Mouse (Mus musculus) macrophage (primary cell): ENCODE measurements at regions not wholly inside any gene's neighbourhood (a gene's known extent, or its start where the extent isn't known, plus 50 kb on each side); places are given as distances from the start of the nearest gene placed in this dataset.

Experiments used
- H3K27ac ChIP-seq: fragments of 350-480 bp; formaldehyde crosslinking; 2 replicates; pipeline ENCODE4 v1.9.0; 2021
- H3K36me3 ChIP-seq: fragments of 350-480 bp; formaldehyde crosslinking; 2 replicates; pipeline ENCODE4 v1.9.0; 2021; ENCODE audit errors: inconsistent target
- H3K4me3 ChIP-seq: fragments of 350-480 bp; formaldehyde crosslinking; 2 replicates; pipeline ENCODE4 v1.9.0; 2021; ENCODE audit errors: inconsistent target
- H3K79me2 ChIP-seq: fragments of 350-480 bp; formaldehyde crosslinking; 2 replicates; pipeline ENCODE4 v1.9.0; 2021; ENCODE audit errors: inconsistent target
- WGBS: methylation state at CpG from one replicate; pipeline ENCODE4 v1.1.7; 2026; ENCODE audit warnings: inconsistent platforms; ENCODE audit not compliant: missing documents; 5-methylcytosine and 5-hydroxymethylcytosine counted together

DNA sequence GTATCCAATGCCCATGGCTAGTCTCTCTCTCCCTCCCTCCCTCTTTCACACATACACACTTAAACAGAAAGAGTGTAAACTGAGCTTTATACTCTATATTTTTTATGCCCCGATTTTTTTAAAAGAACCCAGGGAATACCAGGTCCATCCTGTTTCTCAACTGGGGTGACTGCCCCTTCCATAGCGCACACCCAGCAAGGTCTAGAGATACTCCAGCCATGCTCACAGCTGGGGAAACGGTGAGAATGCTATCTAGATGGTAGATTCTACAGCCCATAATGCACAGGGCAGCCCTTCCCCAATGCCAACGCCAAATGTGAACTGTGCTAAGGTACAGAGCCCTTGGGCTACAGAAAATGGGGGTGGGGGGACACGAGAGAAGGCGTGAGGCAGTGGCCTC, 51.2 kb upstream of the Tln2 start:
- Histone ChIP-seq H3K36me3 (no peaks in the 10 kb centered on the region), H3K79me2 (no peaks in the 10 kb centered on the region), H3K4me3 (no peak overlapping the region), H3K27ac (no peak overlapping the region)
- WGBS = 83% methylated on average over 6 of the region's 6 CpGs

DNA sequence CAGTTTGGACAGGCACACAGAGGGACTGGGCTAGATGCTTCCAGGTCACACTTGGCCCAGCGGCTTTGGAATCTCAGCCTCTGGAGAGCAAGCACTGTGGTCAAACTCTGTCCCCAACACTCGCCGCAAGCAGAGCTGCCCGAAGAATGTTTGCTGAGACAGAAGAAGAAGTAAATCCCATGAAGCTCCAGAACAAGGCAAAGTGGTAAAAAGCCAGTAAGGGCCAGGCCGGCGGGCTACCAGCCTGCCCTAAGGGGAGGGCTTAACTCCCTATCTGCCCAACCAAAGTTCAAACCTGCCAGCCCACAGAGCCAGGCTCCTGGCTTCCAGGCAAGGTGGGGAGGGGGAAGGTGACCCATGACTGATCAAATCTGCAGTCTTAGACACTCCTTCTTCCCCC, 52.2 kb upstream of the Tln2 start:
- Histone ChIP-seq H3K4me3 (no peak overlapping the region), H3K79me2 (no peaks in the 10 kb centered on the region), H3K36me3 (no peaks in the 10 kb centered on the region), H3K27ac (no peak overlapping the region)
- 92% methylated on average over 6 of the region's 6 CpGs for WGBS

DNA sequence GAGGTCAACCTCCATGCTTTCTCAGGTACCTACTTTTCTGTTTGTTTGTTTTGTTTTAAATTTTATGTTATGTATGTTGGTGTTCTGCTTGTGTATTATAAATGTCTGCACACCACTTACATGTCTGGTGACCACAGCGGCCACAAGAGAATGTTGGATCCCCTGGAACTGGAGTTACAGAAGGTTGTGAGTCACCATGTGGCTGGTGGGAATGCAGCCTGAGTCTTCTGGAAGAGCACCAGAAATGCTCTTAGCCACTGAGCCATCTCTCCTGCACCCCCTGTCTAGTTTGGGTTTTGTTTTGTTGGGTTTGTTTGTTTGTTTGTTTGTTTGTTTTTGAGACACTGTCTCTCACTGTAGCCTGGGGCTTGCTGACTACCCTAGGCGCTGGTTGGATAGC, 52.6 kb upstream of the Tln2 start:
- 80% methylated on average over 2 of the region's 2 CpGs for WGBS

DNA sequence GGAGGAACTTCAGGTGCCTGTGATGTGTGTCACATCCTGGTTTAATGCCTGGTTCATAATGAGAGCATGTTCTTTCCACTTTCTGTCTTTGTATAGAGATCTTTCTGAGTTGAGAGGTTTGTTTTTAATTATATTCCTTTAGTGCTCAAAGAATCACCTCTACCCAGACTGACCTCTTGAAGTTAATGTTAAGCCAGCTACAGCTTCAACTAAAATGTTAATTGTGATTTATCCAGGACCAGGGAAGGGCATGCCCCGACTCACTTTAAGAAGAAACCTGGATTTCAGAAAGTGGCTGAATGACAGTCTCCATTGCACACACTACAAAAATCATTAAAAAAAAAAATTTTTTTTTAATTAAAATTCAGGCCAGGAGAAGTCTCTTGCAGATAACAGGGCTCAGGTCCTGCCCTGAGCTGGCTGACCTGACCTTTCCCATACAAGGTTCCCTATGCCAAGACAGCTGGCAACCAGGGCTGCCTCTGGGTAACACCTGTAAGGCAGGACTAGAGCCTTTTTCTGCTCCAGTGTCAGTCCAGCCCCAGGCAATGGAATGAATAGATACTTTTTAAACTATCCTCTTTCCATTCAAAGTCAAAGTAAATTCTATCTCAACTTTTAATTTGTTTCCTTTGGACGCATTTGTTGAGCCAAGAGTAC, 54.7 kb upstream of the Tln2 start:
- Histone ChIP-seq H3K27ac (no peak overlapping the region), H3K79me2 (no peaks in the 10 kb centered on the region), H3K4me3 (no peak overlapping the region), H3K36me3 (no peaks in the 10 kb centered on the region)
- 97% methylated on average over 2 of the region's 2 CpGs for WGBS

More for the DNA sequence above, 52.6 kb upstream of the Tln2 start:
- Histone ChIP-seq H3K36me3 (no peaks in the 10 kb centered on the region), H3K4me3 (no peak overlapping the region), H3K79me2 (no peaks in the 10 kb centered on the region), H3K27ac (no peak overlapping the region)

DNA sequence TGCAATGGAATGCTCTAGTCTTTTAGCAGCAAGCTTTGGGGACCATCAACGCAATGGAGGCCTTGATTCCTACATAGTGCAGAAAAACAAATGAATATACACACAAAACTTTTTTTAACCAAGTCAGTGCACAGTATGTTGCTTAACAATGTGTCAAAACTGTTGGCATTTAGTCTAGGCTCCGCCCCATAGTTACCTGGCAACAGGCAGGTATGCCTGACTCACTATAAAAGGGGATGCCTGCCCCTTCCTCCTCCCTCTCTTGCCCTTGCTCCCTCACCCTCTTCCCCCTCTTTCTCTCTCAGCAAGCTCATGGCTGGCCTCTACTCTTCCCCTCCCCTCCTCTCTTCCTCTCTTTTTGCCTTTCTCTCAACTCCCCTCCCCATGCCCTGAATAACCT, 56.7 kb upstream of the Tln2 start:
- 100% methylated on average over 2 of the region's 2 CpGs for WGBS
- no peak overlapping the region for H3K27ac ChIP-seq
- H3K36me3 ChIP-seq = no peaks in the 10 kb centered on the region
- H3K4me3 ChIP-seq = no peak overlapping the region
- no peaks in the 10 kb centered on the region for H3K79me2 ChIP-seq

- Histone ChIP-seq H3K4me3 (no peak overlapping the region), H3K36me3 (no peaks in the 10 kb centered on the region), H3K79me2 (no peaks in the 10 kb centered on the region), H3K27ac (no peak overlapping the region)
- WGBS = 72% methylated on average over 14 of the region's 14 CpGs
These were observed 58.1 kb upstream of the Tln2 start for GRCm38 (mm10) chr9:67617341-67618217.

DNA sequence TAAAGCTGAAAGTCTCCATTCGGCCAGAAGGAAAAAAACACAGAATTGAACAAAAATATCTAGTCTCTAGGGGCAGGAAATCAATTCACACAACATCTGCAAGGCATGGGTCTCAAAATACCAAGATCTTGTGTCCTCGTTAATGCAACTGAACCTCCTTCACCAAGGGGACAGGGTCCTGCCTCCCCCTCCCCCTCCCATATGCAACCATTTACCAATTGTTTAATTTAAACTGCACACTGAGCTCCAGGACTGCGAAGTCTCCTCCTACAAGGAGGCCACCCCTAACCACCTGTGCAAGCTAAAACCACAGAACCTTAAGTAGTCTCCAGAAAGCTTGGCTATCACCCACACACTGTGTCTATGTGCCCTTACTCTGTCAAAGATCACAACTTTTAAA, 61.4 kb upstream of the Tln2 start:
- no peak overlapping the region for H3K27ac ChIP-seq
- H3K79me2 ChIP-seq = no peaks in the 10 kb centered on the region
- 56% methylated on average over 3 of the region's 3 CpGs for WGBS
- no peaks in the 10 kb centered on the region for H3K36me3 ChIP-seq
- H3K4me3 ChIP-seq = no peak overlapping the region

- WGBS = 75% methylated on average over 2 of the region's 2 CpGs
- Histone ChIP-seq H3K4me3 (no peak overlapping the region), H3K36me3 (no peaks in the 10 kb centered on the region)
These were observed 67.7 kb upstream of the Tln2 start for GRCm38 (mm10) chr9:67627196-67627595.

GRCm38 (mm10) chr9:67629624-67630023, 70.1 kb upstream of the Tln2 start:
- Histone ChIP-seq H3K27ac (no peak overlapping the region), H3K4me3 (no peak overlapping the region), H3K36me3 (no peaks in the 10 kb centered on the region), H3K79me2 (no peaks in the 10 kb centered on the region)
- 24% methylated on average over 6 of the region's 6 CpGs for WGBS

More at GRCm38 (mm10) chr9:67627196-67627595, 67.7 kb upstream of the Tln2 start:
- no peak overlapping the region for H3K27ac ChIP-seq
- H3K79me2 ChIP-seq = no peaks in the 10 kb centered on the region

GRCm38 (mm10) chr9:67630173-67630572, 70.7 kb upstream of the Tln2 start:
- no peak overlapping the region for H3K27ac ChIP-seq
- WGBS = 52% methylated on average over 3 of the region's 3 CpGs
- H3K79me2 ChIP-seq = no peaks in the 10 kb centered on the region
- H3K4me3 ChIP-seq = no peak overlapping the region
- H3K36me3 ChIP-seq = no peaks in the 10 kb centered on the region

DNA sequence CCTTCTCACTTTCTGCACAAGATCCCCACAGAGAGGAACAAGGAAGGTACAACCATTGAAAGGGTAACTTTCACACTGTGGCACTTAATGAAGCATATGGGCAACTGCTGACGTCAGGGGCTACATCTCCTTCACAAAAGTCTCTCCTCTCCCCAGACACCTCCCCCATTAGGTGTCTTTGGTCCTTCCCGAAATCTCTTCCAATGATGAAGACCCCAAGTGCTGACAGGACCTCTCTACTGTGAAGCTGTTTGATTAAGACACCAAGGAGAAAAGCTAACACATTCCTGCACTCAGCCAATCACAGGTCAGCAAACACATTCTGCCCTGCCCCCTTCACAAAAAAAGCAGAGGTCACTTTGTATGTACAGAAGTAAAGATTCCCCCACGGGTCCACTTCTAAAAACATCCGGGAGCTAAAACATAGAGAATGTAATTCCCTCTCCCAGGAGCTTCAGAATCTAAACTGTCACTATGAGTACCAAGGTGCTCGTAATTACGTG, 72.3 kb upstream of the Tln2 start:
- no peak overlapping the region for H3K4me3 ChIP-seq
- no peak overlapping the region for H3K27ac ChIP-seq
- H3K36me3 ChIP-seq = no peaks in the 10 kb centered on the region
- no peaks in the 10 kb centered on the region for H3K79me2 ChIP-seq
- 14% methylated on average over 6 of the region's 6 CpGs for WGBS

GRCm38 (mm10) chr9:67632521-67633025, 73.1 kb upstream of the Tln2 start:
- Histone ChIP-seq H3K36me3 (no peaks in the 10 kb centered on the region), H3K4me3 (no peak overlapping the region), H3K79me2 (no peaks in the 10 kb centered on the region), H3K27ac (no peak overlapping the region)
- 2% methylated on average over 40 of the region's 40 CpGs for WGBS

DNA sequence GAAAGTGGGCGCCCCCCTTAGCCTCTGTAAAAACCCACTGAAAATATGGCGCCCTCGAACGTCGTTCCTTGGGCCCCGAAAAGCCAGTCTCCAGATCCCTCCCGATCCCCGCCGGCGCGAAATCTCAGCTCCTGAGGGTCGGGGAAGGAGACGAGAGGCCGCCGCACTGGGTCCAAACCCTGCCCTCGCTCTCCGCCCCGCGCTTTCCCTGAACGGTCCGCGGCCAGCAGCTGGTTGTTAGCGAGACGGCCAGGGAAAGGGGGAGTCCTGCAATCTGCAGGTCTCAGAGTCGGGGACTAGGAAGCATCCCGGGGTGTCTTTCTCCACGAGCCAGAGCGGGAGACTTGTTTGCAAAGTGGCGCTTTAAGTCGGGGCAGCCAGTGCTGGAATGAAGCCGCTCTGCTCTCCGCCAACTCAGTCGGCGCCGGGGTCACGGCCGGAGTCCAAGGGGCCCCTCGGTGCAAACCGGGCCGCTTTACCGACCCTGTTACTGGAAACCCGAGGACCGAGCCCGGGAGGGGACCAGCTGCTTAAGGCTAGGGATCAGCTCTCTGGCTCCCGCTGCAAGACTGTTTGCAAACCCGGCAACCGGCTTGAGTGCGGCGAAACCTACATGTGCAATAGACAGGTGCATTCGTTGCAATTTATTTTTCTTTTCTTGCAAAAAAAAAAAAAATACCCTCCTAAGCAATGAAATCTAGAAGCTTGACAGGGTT, 73.7 kb upstream of the Tln2 start:
- WGBS = 3% methylated on average over 50 of the region's 50 CpGs
- H3K36me3 ChIP-seq = no peaks in the 10 kb centered on the region
- H3K27ac ChIP-seq = no peak overlapping the region
- peak overlapping the region; percentile 17; the same call in 1 of the 2 replicates for H3K4me3 ChIP-seq
- no peaks in the 10 kb centered on the region for H3K79me2 ChIP-seq

DNA sequence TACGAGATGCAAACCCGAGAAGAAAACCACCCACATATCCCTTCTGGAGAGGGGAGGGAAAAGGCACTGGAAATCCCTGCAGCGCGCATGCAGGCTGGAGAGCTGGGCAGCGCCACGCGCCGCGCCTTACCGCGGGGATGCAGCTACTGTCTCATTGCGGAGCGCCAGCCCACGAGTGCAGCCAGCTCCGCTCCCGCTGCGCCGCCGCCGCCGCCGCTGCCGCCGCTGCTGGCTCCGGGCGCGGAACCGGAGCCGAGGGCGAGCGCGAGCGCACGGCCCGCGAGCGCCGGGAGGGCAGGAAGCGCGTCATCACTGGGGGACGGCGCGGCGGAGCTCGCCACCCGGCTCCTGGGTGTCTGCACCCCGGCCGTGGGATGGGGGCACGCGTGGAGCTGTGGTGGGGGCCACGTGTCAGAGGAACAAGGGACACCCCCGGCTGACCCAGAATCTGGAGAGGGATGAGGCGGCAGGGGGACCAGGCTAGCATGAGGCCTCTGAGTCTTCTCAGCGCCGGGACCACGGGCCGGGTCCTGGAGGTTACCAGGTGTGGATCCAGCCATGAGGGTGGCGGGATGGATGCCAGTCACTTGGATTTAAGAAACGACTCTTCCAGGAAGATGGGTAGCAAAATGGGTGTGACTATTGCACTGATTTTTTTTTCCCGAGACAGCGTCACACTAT, 74.4 kb upstream of the Tln2 start:
- 1% methylated on average over 61 of the region's 61 CpGs for WGBS
- Histone ChIP-seq H3K36me3 (no peaks in the 10 kb centered on the region), H3K4me3 (peak overlapping the region; percentile 36; the same call in 1 of the 2 replicates), H3K27ac (no peak overlapping the region), H3K79me2 (no peaks in the 10 kb centered on the region)
